Mouse (Mus musculus) C2C12 (cell line): ENCODE measurements at regions not wholly inside any gene's neighbourhood (a gene's known extent, or its start where the extent isn't known, plus 50 kb on each side); places are given as distances from the start of the nearest gene placed in this dataset.

Experiments used
- H3K27me3 ChIP-seq: one replicate; pipeline ENCODE4 v1.6.1; 2011; ENCODE audit not compliant: control insufficient read depth, insufficient read depth, insufficient read length
- H3K36me3 ChIP-seq: one replicate; pipeline ENCODE4 v1.6.1; 2011; ENCODE audit not compliant: control insufficient read depth, insufficient read depth
- H3K4me3 ChIP-seq: one replicate; pipeline ENCODE4 v1.5.1; 2011; ENCODE audit warnings: mild to moderate bottlenecking, control low read depth; ENCODE audit not compliant: poor library complexity, insufficient read depth, severe bottlenecking
- H3K79me2 ChIP-seq: one replicate; pipeline ENCODE4 v1.6.1; 2011; ENCODE audit not compliant: control insufficient read depth, insufficient read depth
- H3K79me3 ChIP-seq: one replicate; pipeline ENCODE4 v1.6.1; 2011; ENCODE audit warnings: low read depth, control low read depth
- H3ac ChIP-seq: one replicate; pipeline ENCODE3; 2011; ENCODE audit warnings: low read depth; ENCODE audit not compliant: control insufficient read depth, insufficient read length
- CEBPB ChIP-seq: IDR thresholded peaks from one replicate; pipeline ENCODE4 v1.6.1; 2011; ENCODE audit warnings: low read depth, mild to moderate bottlenecking, control low read depth, moderate library complexity
- CTCF ChIP-seq: IDR thresholded peaks from one replicate; pipeline ENCODE4 v1.5.1; 2011; ENCODE audit not compliant: control insufficient read depth, insufficient read depth, insufficient read length
- FOSL1 ChIP-seq: IDR thresholded peaks from one replicate; pipeline ENCODE4 v1.8.0; 2011; ENCODE audit warnings: mild to moderate bottlenecking, low read length; ENCODE audit not compliant: poor library complexity, insufficient read depth, severe bottlenecking
- MAX ChIP-seq: IDR thresholded peaks from one replicate; pipeline ENCODE4 v1.6.1; 2011; ENCODE audit warnings: mild to moderate bottlenecking, control low read depth
- MYOD1 ChIP-seq: IDR thresholded peaks from one replicate; pipeline ENCODE4 v1.6.1; 2011; ENCODE audit warnings: low read depth; ENCODE audit not compliant: control insufficient read depth, insufficient read length
- MYOG ChIP-seq: IDR thresholded peaks from one replicate; pipeline ENCODE4 v1.6.1; 2011; ENCODE audit not compliant: control insufficient read depth, insufficient read length; ENCODE audit errors: extremely low read depth
- USF1 ChIP-seq: IDR thresholded peaks from one replicate; pipeline ENCODE4 v1.6.1; 2011; ENCODE audit warnings: low read depth, mild to moderate bottlenecking, control low read depth, moderate library complexity

DNA sequence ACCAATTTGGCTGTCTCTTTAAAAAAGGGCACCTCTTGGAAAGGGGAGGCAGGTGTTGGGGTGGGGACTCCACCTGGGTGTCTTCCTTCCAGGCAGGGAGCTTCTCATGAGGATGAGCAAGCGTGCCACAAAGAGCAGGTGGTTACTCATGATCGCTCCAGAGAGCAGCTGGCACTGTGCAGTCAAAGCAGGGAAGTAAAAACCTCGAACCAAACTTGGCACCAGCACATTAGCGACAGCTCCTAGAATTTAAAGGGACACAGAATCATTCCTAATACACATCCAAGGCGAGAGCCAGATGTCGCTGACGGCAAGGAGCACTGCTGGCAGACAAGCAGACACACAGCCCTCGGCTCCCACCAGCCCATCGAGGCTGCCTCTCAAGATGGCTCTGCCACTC is 70.4 kb downstream of the Irx5 start:
- TF ChIP-seq MYOD1 = no peak
- no peak for TF ChIP-seq CTCF
- no peak for TF ChIP-seq CEBPB
- no peak for TF ChIP-seq USF1
- no peak for TF ChIP-seq MYOG
- TF ChIP-seq FOSL1 = no peak
- TF ChIP-seq MAX = no peak
- Histone ChIP-seq H3K27me3 (peaks cover 19% of the 10 kb centered on the region), H3K36me3 (no peaks in the 10 kb centered on the region), H3K4me3 (no peak overlapping the region), H3K79me3 (no peaks in the 10 kb centered on the region), H3ac (no peak overlapping the region), H3K79me2 (no peaks in the 10 kb centered on the region)

DNA sequence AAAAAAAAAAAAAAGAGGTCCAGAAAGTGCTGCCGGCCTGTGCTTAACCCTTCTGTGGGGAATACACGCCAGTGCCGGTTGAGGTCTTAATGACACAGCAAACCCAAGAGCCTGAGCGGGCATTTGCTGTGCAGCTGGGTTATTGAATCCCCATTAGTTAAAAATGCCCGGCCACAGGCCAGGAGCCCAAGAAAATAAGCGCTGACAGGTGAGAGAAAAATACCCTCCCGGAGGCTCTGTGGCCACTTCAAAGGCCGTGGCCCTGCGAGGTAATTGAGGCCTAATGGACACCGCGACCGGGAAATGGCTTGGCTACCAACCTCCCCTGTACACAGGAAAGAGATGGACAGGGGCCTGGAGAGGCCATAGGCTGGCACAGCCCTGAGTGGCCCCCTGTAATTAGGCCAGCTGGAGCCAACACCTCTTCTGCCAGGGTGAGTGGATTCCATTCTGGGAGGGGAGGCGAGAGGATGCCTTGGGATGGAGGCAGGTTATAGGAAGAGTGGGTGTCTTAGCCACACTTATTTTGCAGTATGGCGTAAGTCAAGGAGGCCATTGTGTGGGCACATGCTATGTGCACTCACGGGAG is 79.7 kb downstream of the Irx5 start:
- no peak overlapping the region for H3ac ChIP-seq
- no peaks in the 10 kb centered on the region for H3K79me2 ChIP-seq
- TF ChIP-seq USF1 (no peak), FOSL1 (no peak), MYOG (no peak), MYOD1 (no peak), MAX (no peak), CEBPB (no peak)
- no peaks in the 10 kb centered on the region for H3K79me3 ChIP-seq
- H3K36me3 ChIP-seq = no peaks in the 10 kb centered on the region
- no peak overlapping the region for H3K4me3 ChIP-seq
- H3K27me3 ChIP-seq = peaks cover 37% of the 10 kb centered on the region

- Histone ChIP-seq H3K79me3 (no peaks in the 10 kb centered on the region), H3K27me3 (peaks cover 37% of the 10 kb centered on the region), H3ac (no peak overlapping the region), H3K36me3 (no peaks in the 10 kb centered on the region), H3K4me3 (no peak overlapping the region), H3K79me2 (no peaks in the 10 kb centered on the region)
- no peak for TF ChIP-seq CTCF
Observed at GRCm38 (mm10) chr8:92438294-92438693, 80.9 kb downstream of the Irx5 start.

DNA sequence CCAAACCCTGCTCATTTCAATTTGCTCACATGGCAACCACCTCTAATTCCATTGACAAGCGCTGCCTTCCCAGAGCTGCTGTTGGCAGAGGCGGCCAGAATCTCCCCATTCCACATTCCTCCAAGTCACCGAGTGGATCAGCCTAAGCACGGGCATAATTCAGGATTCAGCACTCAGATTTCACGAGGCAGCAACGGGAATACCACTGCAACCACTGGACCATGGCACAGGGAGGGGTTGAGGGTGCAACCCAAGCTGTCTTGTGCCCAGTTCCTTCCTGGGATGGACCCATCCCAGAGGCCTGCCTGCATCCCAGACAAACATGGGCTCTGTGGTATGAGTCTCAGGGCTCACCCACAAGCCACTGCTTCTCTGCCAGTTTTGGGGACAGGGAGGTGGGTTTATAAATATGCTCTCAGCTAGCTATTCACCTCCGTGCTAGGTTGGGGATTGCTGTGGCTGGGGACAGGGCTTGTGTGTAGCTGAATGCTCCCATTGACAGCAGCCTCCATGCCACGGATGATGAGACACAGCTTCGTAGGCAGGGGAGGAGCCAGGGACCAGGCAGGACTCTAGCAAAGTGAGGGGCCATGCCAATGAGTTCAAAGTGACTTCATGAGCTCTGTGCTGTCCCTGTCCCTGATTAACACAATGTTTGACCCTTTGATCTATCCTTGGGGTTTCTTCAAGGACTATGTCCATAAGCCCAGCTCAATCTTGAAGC is 82.5 kb downstream of the Irx5 start:
- Histone ChIP-seq H3K27me3 (peaks cover 26% of the 10 kb centered on the region), H3ac (no peak overlapping the region), H3K36me3 (no peaks in the 10 kb centered on the region), H3K79me3 (no peaks in the 10 kb centered on the region), H3K4me3 (no peak overlapping the region), H3K79me2 (no peaks in the 10 kb centered on the region)
- TF ChIP-seq MYOD1 (no peak), CEBPB (no peak), FOSL1 (no peak), MAX (no peak), CTCF (no peak), MYOG (no peak), USF1 (no peak)

GRCm38 (mm10) chr8:92442086-92442485 is 84.7 kb downstream of the Irx5 start:
- Histone ChIP-seq H3K4me3 (no peak overlapping the region), H3K79me2 (no peaks in the 10 kb centered on the region), H3ac (no peak overlapping the region), H3K36me3 (no peaks in the 10 kb centered on the region), H3K27me3 (peaks cover 22% of the 10 kb centered on the region), H3K79me3 (no peaks in the 10 kb centered on the region)
- TF ChIP-seq FOSL1 = no peak
- TF ChIP-seq MYOG = no peak
- TF ChIP-seq MYOD1 = no peak
- no peak for TF ChIP-seq CTCF
- TF ChIP-seq MAX = no peak
- TF ChIP-seq USF1 = no peak
- TF ChIP-seq CEBPB = no peak

GRCm38 (mm10) chr8:92459291-92459690 is 101.9 kb downstream of the Irx5 start:
- H3ac ChIP-seq = no peak overlapping the region
- no peaks in the 10 kb centered on the region for H3K36me3 ChIP-seq
- H3K79me2 ChIP-seq = no peaks in the 10 kb centered on the region
- TF ChIP-seq MYOG = no peak
- TF ChIP-seq MYOD1 = no peak
- no peak for TF ChIP-seq MAX
- TF ChIP-seq FOSL1 = no peak
- no peak for TF ChIP-seq CTCF
- no peak for TF ChIP-seq USF1
- no peak for TF ChIP-seq CEBPB
- peaks cover 34% of the 10 kb centered on the region for H3K27me3 ChIP-seq
- no peaks in the 10 kb centered on the region for H3K79me3 ChIP-seq
- no peak overlapping the region for H3K4me3 ChIP-seq
